Mouse (Mus musculus): ENCODE data around the gene Cd276. TPM values are rescaled to one million over a fixed set of nuclear protein-coding genes. Genes with fewer than 3 reads are reported as not detected.

The Cd276 gene
- polyA plus RNA-seq, 1 experiment from 2014 or later, result 42.2 TPM

DNA sequence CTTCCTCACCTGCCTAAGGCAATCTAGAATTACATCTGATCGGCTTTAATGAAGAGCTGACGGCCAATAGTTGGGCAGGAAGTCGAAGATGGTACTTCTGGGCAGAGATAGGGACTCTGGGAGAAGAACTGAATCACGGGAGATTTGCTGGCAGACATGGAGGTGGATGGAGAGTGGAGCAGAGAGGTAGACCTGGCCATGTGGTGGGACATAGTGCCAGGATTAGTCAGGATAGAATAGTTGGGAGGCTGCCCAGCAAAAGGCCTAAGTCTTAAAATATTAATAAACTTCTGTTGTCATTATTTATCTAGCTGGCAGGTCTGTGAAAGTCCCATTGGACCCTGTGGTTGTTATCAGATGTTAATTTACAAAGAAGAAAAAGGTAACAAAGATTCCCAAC is 30.1 kb downstream of the Cd276 start:
- ATAC-seq (ENCODE audit: low FRiP score, low read depth), result no peak
- H3K36me3 ChIP-seq, result peaks cover 29% of the 10 kb centered on the region
- H3K9ac ChIP-seq, result no peak overlapping the region
- no peaks in the 10 kb centered on the region for H3K27me3 ChIP-seq (replicated peaks)
- 87% methylated on average over 4 of the region's 4 CpGs for WGBS
- H3K27ac ChIP-seq, result no peak overlapping the region
- no peak overlapping the region for H3K4me3 ChIP-seq
- H3K9me3 ChIP-seq, result no peaks in the 10 kb centered on the region
- H3K4me2 ChIP-seq (replicated peaks), result no peak overlapping the region
- peaks cover 6% of the 10 kb centered on the region; the same call in 1 of the 2 replicates for H3K4me1 ChIP-seq

DNA sequence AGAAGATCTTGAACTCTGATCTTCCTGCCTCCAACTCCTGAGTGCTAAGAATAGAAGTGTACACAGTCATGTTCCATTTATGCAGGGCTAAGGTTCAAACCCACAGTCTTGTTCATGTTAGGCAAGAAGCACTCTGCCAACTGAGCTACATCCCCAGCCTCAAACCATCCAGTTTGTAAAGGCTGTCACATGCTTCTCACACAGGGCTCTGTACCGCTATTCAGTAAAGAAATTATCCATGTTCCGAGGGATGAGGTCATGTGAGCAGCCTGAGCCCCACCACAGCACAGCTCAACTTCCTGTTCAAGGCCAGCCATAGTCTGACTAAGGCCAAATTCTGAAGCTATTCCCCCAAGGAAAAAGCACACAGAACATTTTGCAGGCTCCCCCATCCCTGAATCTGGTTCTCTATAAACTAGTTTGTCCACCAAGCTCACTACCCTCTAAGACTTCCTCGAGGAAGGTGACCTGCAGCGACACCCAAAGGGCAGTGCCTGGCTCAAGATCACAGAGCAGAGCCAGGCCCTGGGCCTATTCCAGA is 33.3 kb downstream of the Cd276 start:
- H3K27me3 ChIP-seq (replicated peaks), result no peaks in the 10 kb centered on the region
- H3K4me3 ChIP-seq, result no peak overlapping the region
- H3K9me3 ChIP-seq, result no peaks in the 10 kb centered on the region
- ATAC-seq (ENCODE audit: low FRiP score, low read depth), result no peak
- H3K27ac ChIP-seq, result no peak overlapping the region
- no peak overlapping the region for H3K9ac ChIP-seq
- H3K4me1 ChIP-seq, result peaks cover 6% of the 10 kb centered on the region; the same call in 1 of the 2 replicates
- no peak overlapping the region for H3K4me2 ChIP-seq (replicated peaks)
- peaks cover 19% of the 10 kb centered on the region for H3K36me3 ChIP-seq
- WGBS, result 71% methylated on average over 4 of the region's 4 CpGs

DNA sequence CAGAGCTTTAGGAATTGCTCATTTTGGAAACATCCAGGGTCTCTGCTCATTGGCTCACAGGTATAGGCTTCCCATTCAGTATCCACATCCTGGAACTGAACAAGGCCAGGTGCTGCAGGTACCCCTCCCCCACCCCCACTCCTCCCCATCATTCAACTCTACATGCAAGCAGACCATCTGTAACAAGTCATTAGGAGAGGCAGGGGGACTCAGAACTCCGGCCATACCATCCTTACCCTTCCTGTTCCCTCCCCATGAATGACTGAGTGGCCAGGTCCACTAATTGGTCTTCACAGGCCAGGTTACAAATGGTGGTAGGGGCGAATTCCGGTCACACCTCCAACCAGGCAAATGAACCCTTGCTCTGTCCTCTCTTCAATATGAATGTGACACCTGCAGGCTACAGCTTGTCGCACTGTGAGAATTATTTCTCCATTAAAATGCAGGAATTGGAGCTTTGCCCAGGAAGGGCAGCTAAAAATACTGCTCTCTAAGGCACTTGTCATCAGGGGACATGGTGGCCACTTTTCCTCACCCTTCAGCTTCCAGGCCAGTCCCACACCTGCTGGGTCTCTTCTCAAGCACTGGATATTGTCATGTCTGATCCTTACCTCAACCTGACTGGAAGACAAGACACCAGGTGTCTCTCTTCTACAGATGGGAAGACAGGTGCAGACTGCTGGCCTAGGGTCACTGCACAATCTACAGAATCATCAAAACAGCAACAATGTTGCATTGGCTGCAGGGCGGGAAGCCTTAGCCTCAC is 34.2 kb downstream of the Cd276 start:
- Histone ChIP-seq H3K4me3 (no peak overlapping the region), H3K9ac (no peak overlapping the region), H3K27me3 (replicated peaks) (no peaks in the 10 kb centered on the region), H3K27ac (no peak overlapping the region), H3K4me2 (replicated peaks) (no peak overlapping the region), H3K36me3 (peaks cover 12% of the 10 kb centered on the region), H3K9me3 (no peaks in the 10 kb centered on the region), H3K4me1 (peaks cover 6% of the 10 kb centered on the region; the same call in 1 of the 2 replicates)
- 76% methylated on average over 5 of the region's 5 CpGs for WGBS
- no peak for ATAC-seq (ENCODE audit: low FRiP score, low read depth)

DNA sequence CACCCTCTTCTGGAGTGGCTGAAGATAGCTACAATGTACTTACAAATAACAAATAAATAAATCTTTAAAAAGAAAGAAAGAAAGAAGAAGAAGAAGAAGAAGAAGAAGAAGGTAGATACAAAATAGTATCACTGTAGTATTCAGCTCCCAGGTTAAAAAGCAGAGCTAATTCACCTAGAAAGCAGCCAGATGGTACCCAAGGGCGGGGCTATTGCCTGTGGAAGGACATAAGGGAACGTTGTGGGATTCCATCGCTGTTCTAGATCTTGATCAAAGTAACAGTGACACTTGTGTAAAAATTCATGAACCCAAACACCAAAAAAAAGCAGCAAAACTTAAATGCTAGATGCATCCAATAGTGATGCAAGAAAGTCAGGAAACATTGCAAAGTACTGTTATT is 35.3 kb downstream of the Cd276 start:
- no peak overlapping the region for H3K4me3 ChIP-seq
- H3K27me3 ChIP-seq (replicated peaks), result no peaks in the 10 kb centered on the region
- 83% methylated on average over 3 of the region's 3 CpGs for WGBS
- no peak for ATAC-seq (ENCODE audit: low FRiP score, low read depth)
- no peak overlapping the region for H3K27ac ChIP-seq
- peaks cover 1% of the 10 kb centered on the region for H3K36me3 ChIP-seq
- H3K9me3 ChIP-seq, result no peaks in the 10 kb centered on the region
- H3K4me1 ChIP-seq, result peaks cover 6% of the 10 kb centered on the region; the same call in 1 of the 2 replicates
- no peak overlapping the region for H3K4me2 ChIP-seq (replicated peaks)
- no peak overlapping the region for H3K9ac ChIP-seq

DNA sequence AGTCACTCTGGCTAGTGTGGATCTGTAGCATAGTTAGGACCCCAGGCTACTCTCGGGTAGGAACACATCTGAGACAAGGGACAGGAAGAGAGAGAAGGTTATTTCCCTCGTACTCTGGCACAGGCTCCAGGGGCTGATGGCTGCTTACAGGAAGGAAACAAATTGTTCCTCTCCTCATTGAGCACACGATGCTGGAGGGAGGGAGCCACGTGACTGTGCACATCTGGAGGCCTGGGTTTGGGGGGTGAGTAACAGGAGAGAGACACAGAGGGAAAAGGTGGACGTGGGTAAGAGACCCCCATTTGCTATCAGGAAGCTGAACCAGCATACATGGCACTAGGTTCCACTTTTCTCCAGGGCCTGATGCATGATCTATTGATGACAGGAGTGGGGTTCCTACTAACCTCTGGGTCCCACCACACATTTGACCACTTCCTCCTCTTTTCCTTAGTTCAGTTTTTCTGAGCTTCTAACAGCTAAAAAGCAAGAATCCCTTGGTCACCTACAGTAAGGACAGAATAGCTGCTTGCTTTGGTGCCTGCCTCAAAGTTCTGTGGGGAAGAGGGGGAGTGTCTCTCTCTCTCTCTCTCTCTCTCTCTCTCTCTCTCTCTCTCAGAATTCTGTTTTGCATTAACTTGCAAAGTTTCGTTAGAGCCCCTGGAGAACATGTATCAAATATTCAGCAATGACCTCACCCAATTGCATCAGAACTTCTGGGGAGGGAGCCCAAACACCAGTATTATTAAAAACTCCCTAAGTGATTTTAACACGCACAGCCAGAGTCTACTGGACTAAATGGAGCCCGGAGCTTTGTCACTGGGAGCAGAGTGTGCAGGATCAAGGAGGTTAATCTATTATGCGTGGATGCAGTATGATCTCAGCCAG is 37.1 kb downstream of the Cd276 start:
- Histone ChIP-seq H3K27me3 (replicated peaks) (no peaks in the 10 kb centered on the region), H3K27ac (no peak overlapping the region), H3K4me1 (peaks cover 6% of the 10 kb centered on the region; the same call in 1 of the 2 replicates), H3K4me3 (no peak overlapping the region), H3K9ac (no peak overlapping the region), H3K36me3 (no peaks in the 10 kb centered on the region), H3K9me3 (no peaks in the 10 kb centered on the region), H3K4me2 (replicated peaks) (no peak overlapping the region)
- ATAC-seq (ENCODE audit: low FRiP score, low read depth), result no peak
- 62% methylated on average over 9 of the region's 9 CpGs for WGBS

GRCm38 (mm10) chr9:58516480-58516879 is 38.8 kb downstream of the Cd276 start:
- Histone ChIP-seq H3K27me3 (replicated peaks) (no peaks in the 10 kb centered on the region), H3K4me3 (no peak overlapping the region), H3K9me3 (no peaks in the 10 kb centered on the region), H3K9ac (no peak overlapping the region), H3K27ac (no peak overlapping the region), H3K36me3 (no peaks in the 10 kb centered on the region), H3K4me2 (replicated peaks) (no peak overlapping the region), H3K4me1 (peaks cover 6% of the 10 kb centered on the region; the same call in 1 of the 2 replicates)
- ATAC-seq (ENCODE audit: low FRiP score, low read depth), result no peak
- WGBS, result 76% methylated on average over 3 of the region's 3 CpGs

- Histone ChIP-seq H3K9me3 (no peaks in the 10 kb centered on the region), H3K36me3 (no peaks in the 10 kb centered on the region), H3K9ac (no peak overlapping the region), H3K4me3 (no peak overlapping the region), H3K4me2 (replicated peaks) (no peak overlapping the region), H3K27me3 (replicated peaks) (no peaks in the 10 kb centered on the region), H3K27ac (no peak overlapping the region), H3K4me1 (peaks cover 6% of the 10 kb centered on the region; the same call in 1 of the 2 replicates)
- 68% methylated on average over 5 of the region's 5 CpGs for WGBS
- no peak for ATAC-seq (ENCODE audit: low FRiP score, low read depth)
Observed at GRCm38 (mm10) chr9:58513749-58514148, 41.5 kb downstream of the Cd276 start.

DNA sequence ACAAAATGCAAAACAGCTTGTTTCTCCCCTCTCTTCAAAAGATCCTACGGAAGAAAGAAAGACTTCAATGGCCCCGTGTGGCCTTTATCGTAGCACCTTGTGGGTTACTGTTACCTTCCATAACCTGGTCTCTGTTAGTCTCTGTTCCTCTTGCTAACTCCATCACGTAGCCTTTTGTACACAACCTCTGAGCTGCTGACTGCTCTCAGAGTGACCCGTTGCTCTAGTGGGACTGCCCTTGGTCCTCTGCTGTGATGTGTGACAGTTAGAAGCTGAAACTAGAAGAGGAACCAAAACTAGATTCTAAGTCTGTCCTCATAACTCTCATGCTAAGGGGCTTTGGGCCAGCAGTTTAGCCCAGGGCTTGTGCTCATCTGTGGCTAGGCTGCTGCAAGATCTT is 44.8 kb downstream of the Cd276 start:
- H3K27ac ChIP-seq, result no peak overlapping the region
- H3K4me1 ChIP-seq, result no peaks in the 10 kb centered on the region
- no peak overlapping the region for H3K4me3 ChIP-seq
- no peak overlapping the region for H3K4me2 ChIP-seq (replicated peaks)
- no peaks in the 10 kb centered on the region for H3K36me3 ChIP-seq
- 92% methylated on average over 5 of the region's 5 CpGs for WGBS
- H3K27me3 ChIP-seq (replicated peaks), result no peaks in the 10 kb centered on the region
- ATAC-seq (ENCODE audit: low FRiP score, low read depth), result no peak
- H3K9me3 ChIP-seq, result no peaks in the 10 kb centered on the region
- H3K9ac ChIP-seq, result no peak overlapping the region

- no peaks in the 10 kb centered on the region for H3K27me3 ChIP-seq (replicated peaks)
- H3K4me3 ChIP-seq, result no peak overlapping the region
- no peaks in the 10 kb centered on the region for H3K36me3 ChIP-seq
- no peaks in the 10 kb centered on the region for H3K4me1 ChIP-seq
- no peak overlapping the region for H3K4me2 ChIP-seq (replicated peaks)
- WGBS, result 79% methylated on average over 8 of the region's 8 CpGs
- H3K9ac ChIP-seq, result no peak overlapping the region
- no peaks in the 10 kb centered on the region for H3K9me3 ChIP-seq
- no peak for ATAC-seq (ENCODE audit: low FRiP score, low read depth)
- no peak overlapping the region for H3K27ac ChIP-seq
Observed at GRCm38 (mm10) chr9:58507216-58508005, 47.8 kb downstream of the Cd276 start.

DNA sequence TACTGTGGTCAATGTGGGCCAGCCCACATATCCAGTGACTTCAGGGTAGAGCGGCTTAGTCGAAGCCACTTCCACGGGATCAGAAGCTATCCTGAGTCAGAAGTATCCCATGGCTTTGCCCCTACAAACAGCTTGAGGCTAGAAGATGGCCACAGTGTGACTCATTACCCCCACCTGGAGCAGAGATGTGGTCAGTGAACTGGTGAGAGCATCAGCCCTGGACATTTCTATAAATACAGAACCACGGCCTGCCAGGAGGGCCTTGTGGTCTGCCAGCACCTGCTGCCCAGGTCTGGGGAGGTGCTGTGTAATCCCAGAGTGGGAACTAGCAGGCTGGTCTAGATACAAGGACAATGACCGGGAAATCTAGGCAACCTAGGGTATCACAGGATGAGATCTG is 54.3 kb downstream of the Cd276 start:
- WGBS, result 93% methylated on average over 5 of the region's 5 CpGs

DNA sequence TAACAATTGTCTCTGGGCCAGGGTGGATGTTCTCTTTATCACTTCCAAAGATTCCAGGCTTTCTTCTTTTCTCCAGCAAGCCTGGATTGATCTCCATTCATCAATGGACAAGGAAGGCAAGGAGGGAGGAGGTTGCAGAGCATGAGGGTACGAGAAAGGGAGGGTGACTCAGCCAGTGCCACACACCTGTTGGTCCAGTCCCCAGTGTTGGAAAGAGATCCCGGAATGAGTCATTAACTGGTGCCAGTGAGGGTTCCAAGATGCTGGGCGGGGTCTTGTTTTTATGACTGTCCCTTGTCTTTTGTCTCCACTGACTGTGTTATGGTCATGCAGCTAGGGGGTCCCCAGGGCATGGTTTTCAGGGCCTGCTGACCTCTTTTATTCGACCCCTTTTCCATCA is 57.3 kb downstream of the Cd276 start:
- Histone ChIP-seq H3K27me3 (replicated peaks) (no peaks in the 10 kb centered on the region), H3K4me1 (no peaks in the 10 kb centered on the region), H3K4me3 (no peak overlapping the region), H3K4me2 (replicated peaks) (no peak overlapping the region), H3K9ac (no peak overlapping the region), H3K9me3 (no peaks in the 10 kb centered on the region), H3K27ac (no peak overlapping the region), H3K36me3 (no peaks in the 10 kb centered on the region)
- WGBS, result 12% methylated on average over 4 of the region's 4 CpGs
- ATAC-seq (ENCODE audit: low FRiP score, low read depth), result no peak

More for the DNA sequence above, 54.3 kb downstream of the Cd276 start:
- Histone ChIP-seq H3K4me3 (no peak overlapping the region), H3K4me1 (no peaks in the 10 kb centered on the region), H3K9ac (no peak overlapping the region), H3K36me3 (no peaks in the 10 kb centered on the region), H3K4me2 (replicated peaks) (no peak overlapping the region), H3K27me3 (replicated peaks) (no peaks in the 10 kb centered on the region), H3K27ac (no peak overlapping the region), H3K9me3 (no peaks in the 10 kb centered on the region)
- ATAC-seq (ENCODE audit: low FRiP score, low read depth), result no peak
